Mouse (Mus musculus) hindbrain, embryonic 12.5 days (tissue): ENCODE data around the gene Tial1. TPM values are rescaled to one million over a fixed set of nuclear protein-coding genes. Genes with fewer than 3 reads are reported as not detected.

Experiments used
- ATAC-seq: fragments of 200-750 bp; cut with Nextera tagmentation; 2 replicates; pipeline ENCODE4 v1.8.0; 2017; ENCODE audit warnings: moderate TSS enrichment; ENCODE audit not compliant: low FRiP score
- H3K27ac ChIP-seq: fragments of 300-500 bp; sonication (generic); 2 replicates; pipeline ENCODE4 v1.5.1; 2016; ENCODE audit warnings: mild to moderate bottlenecking
- H3K27me3 ChIP-seq: fragments of 300-500 bp; sonication (generic); 2 replicates; pipeline ENCODE4 v1.6.1; 2016; ENCODE audit warnings: mild to moderate bottlenecking
- H3K36me3 ChIP-seq: fragments of 300-500 bp; sonication (generic); 2 replicates; pipeline ENCODE4 v1.6.1; 2016; ENCODE audit warnings: mild to moderate bottlenecking
- H3K4me1 ChIP-seq: fragments of 300-500 bp; sonication (generic); 2 replicates; pipeline ENCODE4 v1.6.1; 2016
- H3K4me2 ChIP-seq: fragments of 300-500 bp; sonication (generic); replicated peaks from 2 replicates; pipeline ENCODE4 v1.6.1; 2016; ENCODE audit warnings: mild to moderate bottlenecking
- H3K4me3 ChIP-seq: fragments of 300-500 bp; sonication (generic); 2 replicates; pipeline ENCODE4 v1.5.1; 2016; ENCODE audit warnings: mild to moderate bottlenecking
- H3K9ac ChIP-seq: fragments of 300-500 bp; sonication (generic); 2 replicates; pipeline ENCODE4 v1.6.1; 2016; ENCODE audit warnings: mild to moderate bottlenecking, moderate library complexity
- H3K9me3 ChIP-seq: fragments of 300-500 bp; sonication (generic); replicated peaks from 2 replicates; pipeline ENCODE4 v1.6.1; 2016; ENCODE audit warnings: mild to moderate bottlenecking
- WGBS: fragments of 180-500 bp; shearing (Covaris S2); methylation state at CpG from one replicate; pipeline ENCODE4 v1.1.7; 2016; 5-methylcytosine and 5-hydroxymethylcytosine counted together
- polyA plus RNA-seq: library from polyadenylated mRNA; unstranded; fragments of >200 nt; fragmentation: Nextera tagmentation; extraction: Ambion mirVana; gene quantifications from 2 replicates; pipeline ENCODE4 v1.2.1, GENCODE M21; 2016

Gene Tial1
- polyA plus RNA-seq, 1 experiment from 2014 or later, result 35.3 TPM

DNA sequence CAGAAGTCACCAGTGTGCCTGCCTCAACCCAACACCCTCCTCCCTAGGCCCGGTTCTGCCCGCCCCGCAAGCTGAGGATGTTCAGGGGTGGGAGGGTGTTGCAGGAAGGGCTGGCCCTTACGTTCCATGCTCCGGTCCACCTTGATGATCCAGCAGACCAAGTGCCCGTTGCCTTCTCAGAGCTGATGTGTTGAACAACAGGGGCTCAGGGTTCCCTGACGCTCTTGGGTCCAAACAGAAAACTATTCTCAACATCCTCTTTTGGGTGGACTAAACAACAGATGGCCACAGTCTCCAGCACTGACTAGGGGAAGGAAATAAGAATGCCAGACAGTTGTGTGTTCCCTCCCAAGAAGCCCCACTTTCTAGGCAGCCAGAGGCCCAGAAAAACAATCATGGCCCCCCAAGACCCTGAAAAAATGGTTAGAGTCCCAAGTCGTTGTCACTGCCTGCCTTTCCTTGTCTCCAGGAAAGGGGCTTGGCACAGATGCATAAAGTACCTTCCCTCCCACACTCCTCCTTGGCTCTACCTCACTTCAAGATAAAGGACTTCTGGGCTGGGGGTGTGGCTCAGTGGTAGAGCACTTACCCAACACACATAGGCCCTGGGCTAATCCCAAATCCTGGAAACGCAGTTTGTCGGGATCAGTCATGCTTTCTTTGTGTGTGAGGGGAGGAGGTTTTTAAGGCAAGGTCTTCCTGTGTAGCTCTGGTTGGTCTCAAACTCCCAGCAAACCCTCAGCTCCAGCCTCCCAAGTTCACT lies 49.3 kb downstream of the Tial1 start:
- Histone ChIP-seq H3K27ac (no peak overlapping the region), H3K4me2 (no peak overlapping the region), H3K4me1 (peaks cover 3% of the 10 kb centered on the region; the same call in 1 of the 2 replicates), H3K9me3 (peaks cover 5% of the 10 kb centered on the region; the same call in 1 of the 2 replicates), H3K27me3 (peaks cover 32% of the 10 kb centered on the region), H3K36me3 (no peaks in the 10 kb centered on the region), H3K9ac (no peak overlapping the region), H3K4me3 (no peak overlapping the region)
- no peak for ATAC-seq
- WGBS, result 73% methylated on average over 10 of the region's 10 CpGs

DNA sequence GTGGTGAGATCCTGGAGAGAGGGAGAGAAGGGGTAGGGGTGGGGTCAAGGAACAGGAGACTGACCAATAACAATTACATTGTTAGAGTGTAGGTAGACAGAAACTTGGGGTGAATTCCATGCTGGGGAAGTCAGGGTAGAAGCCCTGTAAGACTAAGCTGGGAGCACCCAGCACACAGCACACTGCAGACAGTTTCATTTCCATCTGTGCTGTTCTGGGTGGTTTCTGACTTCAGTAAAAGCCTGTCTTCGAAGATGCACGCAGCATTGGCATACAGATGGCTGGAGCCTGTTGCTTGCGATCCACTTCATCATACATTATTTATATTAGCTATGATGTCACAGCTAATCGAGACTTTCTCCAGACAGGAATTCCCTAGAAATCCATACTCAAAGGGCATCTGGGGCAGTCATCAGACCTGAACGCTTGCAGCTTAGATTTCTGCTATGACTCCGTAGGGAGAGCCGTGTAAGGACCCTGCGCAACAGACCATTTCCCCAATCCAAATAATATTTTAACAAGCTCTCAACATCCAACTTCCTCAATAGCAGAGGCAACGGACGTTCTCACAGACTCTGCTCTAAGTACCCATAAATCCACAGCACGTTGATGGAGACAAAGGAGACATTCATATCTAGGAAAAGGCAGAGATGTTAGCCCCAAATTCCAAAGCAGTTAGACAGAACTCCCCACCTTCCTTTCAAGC lies 50.7 kb downstream of the Tial1 start:
- 77% methylated on average over 11 of the region's 11 CpGs for WGBS
- Histone ChIP-seq H3K36me3 (no peaks in the 10 kb centered on the region), H3K27ac (no peak overlapping the region), H3K9me3 (peaks cover 5% of the 10 kb centered on the region; the same call in 1 of the 2 replicates), H3K4me2 (no peak overlapping the region), H3K27me3 (peaks cover 18% of the 10 kb centered on the region), H3K9ac (no peak overlapping the region), H3K4me3 (no peak overlapping the region), H3K4me1 (no peaks in the 10 kb centered on the region)
- ATAC-seq, result no peak

- no peak for ATAC-seq
- no peaks in the 10 kb centered on the region for H3K36me3 ChIP-seq
- WGBS, result 94% methylated on average over 5 of the region's 5 CpGs
- H3K27me3 ChIP-seq, result no peaks in the 10 kb centered on the region
- H3K4me1 ChIP-seq, result no peaks in the 10 kb centered on the region
- peaks cover 5% of the 10 kb centered on the region; the same call in 1 of the 2 replicates for H3K9me3 ChIP-seq
- no peak overlapping the region for H3K9ac ChIP-seq
- no peak overlapping the region for H3K27ac ChIP-seq
- H3K4me2 ChIP-seq, result no peak overlapping the region
- H3K4me3 ChIP-seq, result no peak overlapping the region
These were observed 53.3 kb downstream of the Tial1 start for GRCm38 (mm10) chr7:128408265-128408664.

- Histone ChIP-seq H3K27me3 (no peaks in the 10 kb centered on the region), H3K27ac (no peak overlapping the region), H3K4me2 (no peak overlapping the region), H3K9me3 (peaks cover 8% of the 10 kb centered on the region; the same call in 1 of the 2 replicates), H3K9ac (no peak overlapping the region), H3K4me1 (no peaks in the 10 kb centered on the region), H3K36me3 (no peaks in the 10 kb centered on the region), H3K4me3 (no peak overlapping the region)
- no peak for ATAC-seq
- WGBS, result 91% methylated on average over 6 of the region's 6 CpGs
These were observed 57.5 kb downstream of the Tial1 start for GRCm38 (mm10) chr7:128403988-128404387.

DNA sequence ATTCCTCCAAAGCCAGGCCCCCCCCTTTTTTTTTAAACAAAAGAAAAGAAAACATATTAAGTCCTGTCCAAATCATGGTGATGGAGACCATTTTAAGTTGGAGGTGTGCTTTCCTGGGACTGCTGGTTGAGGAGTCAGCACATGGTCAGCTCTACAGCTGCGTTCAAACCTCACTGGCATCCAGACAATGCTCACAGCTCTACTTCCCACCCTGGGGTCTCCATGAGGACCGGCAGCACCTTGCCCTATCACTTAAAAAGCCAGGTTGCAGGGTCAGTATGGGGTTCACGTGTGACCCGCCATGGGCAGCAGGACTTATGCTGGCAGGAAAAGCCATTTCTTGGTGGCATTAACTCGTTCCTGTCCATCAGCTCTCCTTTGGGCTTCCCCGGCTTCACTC lies 57.9 kb downstream of the Tial1 start:
- WGBS, result 89% methylated on average over 6 of the region's 6 CpGs
- ATAC-seq, result no peak
- Histone ChIP-seq H3K36me3 (no peaks in the 10 kb centered on the region), H3K9me3 (peaks cover 8% of the 10 kb centered on the region; the same call in 1 of the 2 replicates), H3K27ac (no peak overlapping the region), H3K9ac (no peak overlapping the region), H3K4me1 (no peaks in the 10 kb centered on the region), H3K27me3 (no peaks in the 10 kb centered on the region), H3K4me3 (no peak overlapping the region), H3K4me2 (no peak overlapping the region)

GRCm38 (mm10) chr7:128403128-128403527 lies 58.4 kb downstream of the Tial1 start:
- Histone ChIP-seq H3K27me3 (no peaks in the 10 kb centered on the region), H3K4me2 (no peak overlapping the region), H3K27ac (no peak overlapping the region), H3K4me3 (no peak overlapping the region), H3K9me3 (peaks cover 3% of the 10 kb centered on the region; the same call in 1 of the 2 replicates), H3K36me3 (no peaks in the 10 kb centered on the region), H3K4me1 (no peaks in the 10 kb centered on the region), H3K9ac (no peak overlapping the region)
- 89% methylated on average over 10 of the region's 10 CpGs for WGBS
- no peak for ATAC-seq

GRCm38 (mm10) chr7:128402577-128402976 lies 58.9 kb downstream of the Tial1 start:
- Histone ChIP-seq H3K4me1 (no peaks in the 10 kb centered on the region), H3K9ac (no peak overlapping the region), H3K4me2 (no peak overlapping the region), H3K27me3 (no peaks in the 10 kb centered on the region), H3K36me3 (no peaks in the 10 kb centered on the region), H3K9me3 (0 out of 2 replicates have a peak, but pooled peaks cover 3% of the 10 kb centered on the region), H3K4me3 (no peak overlapping the region), H3K27ac (no peak overlapping the region)
- WGBS, result 86% methylated on average over 8 of the region's 8 CpGs
- ATAC-seq, result no peak

DNA sequence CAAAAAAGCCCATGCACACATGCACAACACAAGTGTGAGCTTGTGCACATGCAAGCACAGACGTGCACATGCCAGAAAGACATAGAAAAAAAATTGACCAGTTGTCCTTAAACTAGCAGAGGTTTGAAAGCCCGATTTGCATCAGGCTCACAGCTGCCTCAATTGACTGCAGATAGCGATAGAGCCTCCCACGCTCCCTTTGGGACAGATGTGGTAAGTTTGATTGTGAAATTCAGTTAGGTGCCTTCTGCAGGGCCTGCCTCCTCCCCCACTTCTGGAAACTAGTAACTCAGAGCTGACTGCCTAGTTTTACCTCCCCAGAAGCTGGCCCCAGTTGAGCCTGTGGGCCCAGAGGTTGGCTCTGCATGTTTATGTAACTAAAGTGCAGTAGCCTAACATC lies 62.9 kb downstream of the Tial1 start:
- ATAC-seq, result no peak
- H3K36me3 ChIP-seq, result no peaks in the 10 kb centered on the region
- no peaks in the 10 kb centered on the region for H3K27me3 ChIP-seq
- H3K4me1 ChIP-seq, result no peaks in the 10 kb centered on the region
- no peak overlapping the region for H3K4me3 ChIP-seq
- no peak overlapping the region for H3K27ac ChIP-seq
- no peak overlapping the region for H3K4me2 ChIP-seq
- H3K9me3 ChIP-seq, result 0 out of 2 replicates have a peak, but pooled peaks cover 3% of the 10 kb centered on the region
- 84% methylated on average over 4 of the region's 4 CpGs for WGBS
- H3K9ac ChIP-seq, result no peak overlapping the region

DNA sequence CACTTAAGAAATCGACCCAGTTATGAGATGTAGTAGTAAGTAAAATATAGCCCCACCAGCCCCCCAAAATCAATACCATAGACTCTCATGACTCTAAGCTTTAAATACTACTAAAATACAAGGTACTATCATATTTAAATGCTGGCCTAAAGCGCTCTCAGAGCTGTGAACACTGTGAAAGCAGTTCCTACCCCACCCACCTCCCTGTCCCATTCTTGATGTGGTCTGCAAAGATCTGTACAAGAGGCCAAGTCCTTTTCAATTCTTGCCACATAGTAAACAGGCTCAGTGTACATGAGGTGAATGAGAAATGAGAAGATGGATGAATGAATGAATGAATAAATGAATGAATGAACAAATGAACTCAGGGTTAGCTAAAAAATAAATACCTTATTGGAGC lies 64.5 kb downstream of the Tial1 start:
- Histone ChIP-seq H3K9ac (no peak overlapping the region), H3K9me3 (0 out of 2 replicates have a peak, but pooled peaks cover 3% of the 10 kb centered on the region), H3K36me3 (no peaks in the 10 kb centered on the region), H3K27me3 (no peaks in the 10 kb centered on the region), H3K4me3 (no peak overlapping the region), H3K27ac (no peak overlapping the region), H3K4me1 (peaks cover 3% of the 10 kb centered on the region), H3K4me2 (no peak overlapping the region)
- ATAC-seq, result no peak
- WGBS, result 74% methylated on average over 2 of the region's 2 CpGs

- H3K4me1 ChIP-seq, result peaks cover 15% of the 10 kb centered on the region
- ATAC-seq, result no peak
- 61% methylated on average over 4 of the region's 4 CpGs for WGBS
These were observed 67.8 kb downstream of the Tial1 start for GRCm38 (mm10) chr7:128393756-128394155.

GRCm38 (mm10) chr7:128392972-128393314 lies 68.6 kb downstream of the Tial1 start:
- no peaks in the 10 kb centered on the region for H3K36me3 ChIP-seq
- no peak for ATAC-seq
- WGBS, result 55% methylated on average over 5 of the region's 5 CpGs
- no peaks in the 10 kb centered on the region for H3K9me3 ChIP-seq
- H3K27me3 ChIP-seq, result no peaks in the 10 kb centered on the region; the same call in 1 of the 2 replicates
- H3K27ac ChIP-seq, result no peak overlapping the region
- no peak overlapping the region for H3K4me2 ChIP-seq
- H3K4me1 ChIP-seq, result peaks cover 15% of the 10 kb centered on the region
- H3K4me3 ChIP-seq, result no peak overlapping the region
- H3K9ac ChIP-seq, result no peak overlapping the region

More at GRCm38 (mm10) chr7:128393756-128394155, 67.8 kb downstream of the Tial1 start:
- Histone ChIP-seq H3K9ac (no peak overlapping the region), H3K27ac (no peak overlapping the region), H3K27me3 (no peaks in the 10 kb centered on the region), H3K4me3 (no peak overlapping the region), H3K4me2 (no peak overlapping the region), H3K36me3 (no peaks in the 10 kb centered on the region), H3K9me3 (no peaks in the 10 kb centered on the region)

- H3K27me3 ChIP-seq, result no peaks in the 10 kb centered on the region; the same call in 1 of the 2 replicates
- H3K4me1 ChIP-seq, result peaks cover 15% of the 10 kb centered on the region
- WGBS, result 87% methylated on average over 18 of the region's 18 CpGs
- ATAC-seq, result no peak
- H3K4me2 ChIP-seq, result no peak overlapping the region
- no peaks in the 10 kb centered on the region for H3K9me3 ChIP-seq
- no peak overlapping the region for H3K9ac ChIP-seq
- H3K27ac ChIP-seq, result no peak overlapping the region
- no peaks in the 10 kb centered on the region for H3K36me3 ChIP-seq
- H3K4me3 ChIP-seq, result no peak overlapping the region
These were observed 69.2 kb downstream of the Tial1 start for GRCm38 (mm10) chr7:128392071-128392971.
